In the genomic region with DNA sequence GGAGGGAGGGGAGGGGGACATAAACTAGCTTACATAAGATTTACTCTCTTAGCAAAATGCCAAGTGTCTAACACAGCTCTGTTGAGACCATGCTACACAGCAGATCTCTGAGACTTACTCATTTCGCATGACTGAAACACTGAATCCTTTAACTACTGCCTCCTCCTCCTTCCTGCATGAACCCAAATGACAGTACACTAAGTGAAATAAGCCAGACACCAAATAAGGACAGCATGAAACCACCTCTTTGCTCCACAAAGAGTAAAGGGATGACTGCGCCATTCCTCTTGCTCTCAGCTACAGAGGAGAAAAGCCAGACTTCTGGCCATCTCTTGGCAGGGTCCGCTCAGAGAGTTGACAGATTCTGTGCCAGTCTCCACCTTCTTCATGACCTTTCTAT, we compare ENCODE assay signal across 17 mouse cellular contexts.
"Had no signal": no experiment of that assay in that cellular context is flagged by ENCODE, and none has a peak within 500 bp of the region (broad histone marks: within the 10 kb centered on the region; RNA-seq: fewer than 3 reads in every experiment).

No protein-coding gene starts in this region.

- ATAC-seq: liver, embryonic 12.5 days; liver, postnatal 0 days; lung, postnatal 0 days; midbrain, embryonic 13.5 days; midbrain, embryonic 15.5 days; midbrain, embryonic 16.5 days had no signal

- DNase-seq: left cerebral cortex, postnatal 4 days; liver; liver, embryonic 13.5 days; liver, postnatal 0 days; lung, adult 18-20 months; lung, adult 2 months; lung, embryonic 14.5 days; lung, postnatal 10 days; lung, postnatal 14 days; lung, postnatal 36 days; lung, postnatal 4 days; midbrain, embryonic 14.5 days had no signal
